ENCODE assay signal across 27 mouse cellular contexts in the genomic region with DNA sequence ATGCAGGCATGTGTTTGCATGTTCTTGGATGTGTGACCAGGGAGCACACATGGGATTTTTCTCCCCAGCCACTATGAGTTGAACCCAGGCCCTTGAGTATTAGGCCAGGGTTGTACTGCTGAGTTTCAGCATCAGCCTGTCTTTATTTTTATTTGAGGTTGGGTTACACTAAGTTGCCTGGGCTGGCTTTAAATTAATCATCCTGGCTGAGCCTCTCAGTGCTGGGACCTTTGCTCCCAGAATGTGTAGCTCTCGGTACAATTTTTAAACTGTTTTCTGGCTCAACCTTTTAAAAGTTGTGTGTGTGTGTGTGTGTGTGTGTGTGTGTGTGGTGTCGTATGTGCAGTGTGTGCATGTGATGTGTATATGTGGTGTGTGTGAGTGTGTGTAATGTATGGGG. TPM values are rescaled to one million over a fixed set of nuclear protein-coding genes. Genes with fewer than 3 reads are reported as not detected.
A peak's percentile ranks its signal among the peaks of the same experiment; 100 is the strongest.
DNase-seq lines count a peak whose midpoint lies in the region; ATAC-seq lines count a peak whose summit lies in the region.
"Had no signal": no experiment of that assay in that cellular context is flagged by ENCODE, and none has a peak within 500 bp of the region (broad histone marks: within the 10 kb centered on the region; RNA-seq: fewer than 3 reads in every experiment).

No protein-coding gene starts in this region.

- 0 out of 2 replicates have a peak, but pooled peaks cover 5% of the 10 kb centered on the region for H3K36me3 ChIP-seq in limb, embryonic 13.5 days
- no peaks in the 10 kb centered on the region for H3K36me3 ChIP-seq in limb, embryonic 10.5 days
- H3K36me3 ChIP-seq in stomach, embryonic 14.5 days (ENCODE audit: control insufficient read depth, insufficient read depth, low read length) = no peaks in the 10 kb centered on the region
- H3K36me3 ChIP-seq: heart, embryonic 10.5 days; heart, embryonic 15.5 days; hindbrain, embryonic 12.5 days had no signal

- H3K4me1 ChIP-seq in limb, embryonic 13.5 days = peaks cover 58% of the 10 kb centered on the region
- peaks cover 25% of the 10 kb centered on the region for H3K4me1 ChIP-seq in limb, embryonic 10.5 days
- H3K4me1 ChIP-seq in stomach, embryonic 14.5 days (ENCODE audit: control insufficient read depth, insufficient read depth, low read length) = peaks cover 40% of the 10 kb centered on the region

- H3K27me3 ChIP-seq in limb, embryonic 13.5 days = no peaks in the 10 kb centered on the region
- H3K27me3 ChIP-seq in limb, embryonic 10.5 days (ENCODE audit: low read depth, poor library complexity, severe bottlenecking) = peaks cover 10% of the 10 kb centered on the region; the same call in 1 of the 2 replicates
- no peaks in the 10 kb centered on the region for H3K27me3 ChIP-seq in stomach, embryonic 14.5 days (ENCODE audit: control insufficient read depth, insufficient read depth, low read length)
- H3K27me3 ChIP-seq: heart, embryonic 15.5 days; hindbrain, embryonic 12.5 days had no signal

- no peak for ATAC-seq in limb, embryonic 13.5 days (ENCODE audit: low FRiP score, low read depth)
- no peak for ATAC-seq in stomach, embryonic 14.5 days (ENCODE audit: insufficient number of reproducible peaks, insufficient read depth, low FRiP score, low read depth)
- ATAC-seq: activated CD4-positive, CD25-positive, alpha-beta regulatory T cell, adult 4 months; forebrain, embryonic 14.5 days; hindbrain, postnatal 0 days; intestine, postnatal 0 days; liver, postnatal 0 days; midbrain, embryonic 16.5 days had no signal

- H3K27ac ChIP-seq in limb, embryonic 13.5 days = 0 out of 2 replicates have a peak overlapping the region, but pooled peaks have one; percentile 22
- no peak overlapping the region for H3K27ac ChIP-seq in limb, embryonic 10.5 days
- peak overlapping the region; percentile 71; the same call in 1 of the 2 replicates for H3K27ac ChIP-seq in stomach, embryonic 14.5 days (ENCODE audit: low read length)
- H3K27ac ChIP-seq: heart, embryonic 10.5 days; heart, embryonic 15.5 days; hindbrain, embryonic 12.5 days; hindbrain, postnatal 0 days had no signal

- H3K4me3 ChIP-seq in limb, embryonic 13.5 days = no peak overlapping the region
- no peak overlapping the region for H3K4me3 ChIP-seq in limb, embryonic 10.5 days
- H3K4me3 ChIP-seq in stomach, embryonic 14.5 days (ENCODE audit: low read depth, low read length) = no peak overlapping the region
- H3K4me3 ChIP-seq: heart, embryonic 10.5 days; heart, embryonic 15.5 days; hindbrain, embryonic 12.5 days had no signal

- 71% methylated on average over 2 of the region's 2 CpGs for WGBS in limb, embryonic 13.5 days
- WGBS in limb, embryonic 10.5 days = 84% methylated on average over 2 of the region's 2 CpGs
- WGBS in stomach, embryonic 14.5 days = 41% methylated on average over 2 of the region's 2 CpGs

- peak; percentile 28 for DNase-seq in kidney, adult 9 months
- DNase-seq in kidney, adult 11 months = no peak
- no peak for DNase-seq in limb, embryonic 10.5 days (ENCODE audit: low spot score)
- peak; percentile 26 for DNase-seq in kidney, postnatal 14 days
- DNase-seq in layer of hippocampus, postnatal 14 days (ENCODE audit: low spot score in 2 of 2) = no peak
- DNase-seq: adrenal gland, adult 2 months; adrenal gland, postnatal 36 days; B cell, adult 2 months; cerebellum, adult 18-20 months; cerebellum, postnatal 14 days; gastrocnemius, postnatal 14 days; heart, postnatal 36 days; liver, postnatal 0 days; right cerebral cortex, postnatal 25 days; thymus, postnatal 4 days had no signal

- peaks cover 3% of the 10 kb centered on the region; the same call in 1 of the 2 replicates for H3K9me3 ChIP-seq in limb, embryonic 13.5 days
- H3K9me3 ChIP-seq in limb, embryonic 10.5 days (replicated peaks) = no peaks in the 10 kb centered on the region
- H3K9me3 ChIP-seq in stomach, embryonic 14.5 days (ENCODE audit: control insufficient read depth, low read depth, low read length) = no peaks in the 10 kb centered on the region
- H3K9me3 ChIP-seq: heart, embryonic 10.5 days; heart, embryonic 15.5 days; hindbrain, embryonic 12.5 days had no signal

- H3K9ac ChIP-seq in limb, embryonic 13.5 days = no peak overlapping the region
- H3K9ac ChIP-seq in stomach, embryonic 14.5 days (replicated peaks; ENCODE audit: low read depth, low read length) = no peak overlapping the region
- H3K9ac ChIP-seq: heart, embryonic 15.5 days; hindbrain, embryonic 12.5 days; liver, postnatal 0 days had no signal

- H3K4me2 ChIP-seq in limb, embryonic 13.5 days (replicated peaks) = no peak overlapping the region
- H3K4me2 ChIP-seq in stomach, embryonic 14.5 days (replicated peaks; ENCODE audit: low read depth, low read length) = no peak overlapping the region
- H3K4me2 ChIP-seq: heart, embryonic 15.5 days; hindbrain, embryonic 12.5 days; liver, embryonic 11.5 days; midbrain, embryonic 11.5 days had no signal

RNA-seq across cellular contexts. Expression of a gene that starts 5.1 kb away (rescaled TPM):
- 53.1 and 53.5 TPM in 2 replicates for polyA plus RNA-seq in limb, embryonic 13.5 days (2015; fragmentation: Nextera tagmentation; extraction: Ambion mirVana)
- polyA plus RNA-seq in limb, embryonic 10.5 days (2016; fragmentation: Nextera tagmentation; extraction: Ambion mirVana) = 6.3 and 11.8 TPM in 2 replicates
- 38.0 and 42.2 TPM in 2 replicates for polyA plus RNA-seq in stomach, embryonic 14.5 days (2014; fragmentation: Nextera tagmentation; extraction: Ambion mirVana)
- total RNA-seq in layer of hippocampus, postnatal 14 days (2021) = 10 to 100 TPM; 29.7 to 34.3 TPM

Comparison
In these comparisons a context has a peak if more than half of its experiments do, and no peak if none do; other contexts are left out.
1. DNase-seq: peak in kidney, adult 9 months (single experiment) and kidney, postnatal 14 days (single experiment); none in kidney, adult 11 months (single experiment), limb, embryonic 10.5 days (single experiment) and layer of hippocampus, postnatal 14 days (0 of 2).